Mouse (Mus musculus) MEL (cell line): ENCODE data around the gene Gm13691. TPM values are rescaled to one million over a fixed set of nuclear protein-coding genes. Genes with fewer than 3 reads are reported as not detected.
A peak's percentile ranks its signal among the peaks of the same experiment; 100 is the strongest.
"Not testable (repeated sequence)": the region's sequence is repeated elsewhere in the genome, so short reads cannot be mapped to it uniquely, and the experiment has no call there.

Experiments used
- DNase-seq: peaks from one replicate; pipeline ENCODE4 v3.0.0; 2011; ENCODE audit warnings: low read depth, low spot score
- H3K27ac ChIP-seq: 2 replicates; pipeline ENCODE4 v1.5.1; 2012; ENCODE audit warnings: low read depth, mild to moderate bottlenecking, control low read depth, low read length, moderate library complexity; ENCODE audit not compliant: control insufficient read depth
- H3K27me3 ChIP-seq, 2 experiments: fragments of 150-350 bp in 1 of 2; sonication (generic) in 1 of 2; 2 replicates each; pipeline ENCODE4 v1.6.1; 2012; ENCODE audit warnings: low read length in 2 of 2, mild to moderate bottlenecking in 2 of 2, improper control_type of control experiment in 1 of 2, moderate library complexity in 1 of 2; ENCODE audit not compliant: insufficient read depth in 2 of 2, control insufficient read depth in 1 of 2
- H3K36me3 ChIP-seq, 2 experiments: 2 replicates each; pipeline ENCODE4 v1.6.1; 2012 to 2014; ENCODE audit warnings: low read length in 2 of 2, improper control_type of control experiment in 1 of 2, inconsistent platforms in 1 of 2, mild to moderate bottlenecking in 1 of 2; ENCODE audit not compliant: insufficient read depth in 2 of 2, control insufficient read depth in 1 of 2
- H3K4me1 ChIP-seq, 2 experiments: fragments of 150-350 bp in 1 of 2; sonication (generic) in 1 of 2; 2 replicates each; pipeline ENCODE4 v1.6.1; 2012; ENCODE audit warnings: low read length in 2 of 2, improper control_type of control experiment in 1 of 2, mild to moderate bottlenecking in 1 of 2; ENCODE audit not compliant: insufficient read depth in 2 of 2, control insufficient read depth in 1 of 2
- H3K4me3 ChIP-seq, 2 experiments: fragments of 150-350 bp in 1 of 2; sonication (generic) in 1 of 2; 2 replicates each; pipeline ENCODE4 v1.5.1; 2012; ENCODE audit warnings: low read depth in 2 of 2, low read length in 2 of 2, mild to moderate bottlenecking in 2 of 2, moderate library complexity in 2 of 2, control low read depth in 1 of 2, improper control_type of control experiment in 1 of 2; ENCODE audit not compliant: control insufficient read depth in 1 of 2, insufficient read depth in 1 of 2
- H3K79me2 ChIP-seq: 2 replicates; pipeline ENCODE4 v1.6.1; 2012; ENCODE audit warnings: mild to moderate bottlenecking, low read length, moderate library complexity; ENCODE audit not compliant: control insufficient read depth, poor library complexity, insufficient read depth
- H3K9ac ChIP-seq: 2 replicates; pipeline ENCODE4 v1.6.1; 2012; ENCODE audit warnings: low read depth, mild to moderate bottlenecking, control low read depth, low read length, moderate library complexity; ENCODE audit not compliant: control insufficient read depth, poor library complexity, severe bottlenecking
- H3K9me3 ChIP-seq: fragments of 150-350 bp; sonication (generic); replicated peaks from 2 replicates; pipeline ENCODE4 v1.6.1; 2012; ENCODE audit warnings: mild to moderate bottlenecking, low read length, improper control_type of control experiment, moderate library complexity; ENCODE audit not compliant: insufficient read depth
- BHLHE40 ChIP-seq: IDR thresholded peaks from 2 replicates; pipeline ENCODE4 v1.6.1; 2012; ENCODE audit warnings: low read depth, mild to moderate bottlenecking, inconsistent platforms, low read length, improper control_type of control experiment, borderline replicate concordance
- CHD1 ChIP-seq: IDR thresholded peaks from 2 replicates; pipeline ENCODE4 v1.6.1; 2012; ENCODE audit warnings: low read depth, mild to moderate bottlenecking, inconsistent platforms, low read length, improper control_type of control experiment
- CHD2 ChIP-seq: IDR thresholded peaks from 2 replicates; pipeline ENCODE4 v1.6.1; 2011; ENCODE audit warnings: low read length, improper control_type of control experiment
- CTCF ChIP-seq, 3 experiments: IDR thresholded peaks in 2 of 3; conservative IDR thresholded peaks in 1 of 3; 2 replicates each; pipeline ENCODE4 v1.5.1; 2011 to 2012; ENCODE audit warnings: low read length in 3 of 3, low read depth in 2 of 3, mild to moderate bottlenecking in 2 of 3, improper control_type of control experiment in 1 of 3, inconsistent platforms in 1 of 3, mixed read lengths in 1 of 3, moderate library complexity in 1 of 3; ENCODE audit not compliant: control insufficient read depth in 1 of 3, insufficient read depth in 1 of 3, poor library complexity in 1 of 3, severe bottlenecking in 1 of 3
- ELF1 ChIP-seq: IDR thresholded peaks from 2 replicates; pipeline ENCODE4 v1.6.1; 2014; ENCODE audit warnings: low read depth, mild to moderate bottlenecking, inconsistent platforms, low read length, improper control_type of control experiment, moderate library complexity
- EP300 ChIP-seq, 2 experiments: IDR thresholded peaks; 2 replicates each; pipeline ENCODE4 v1.6.1; 2011; ENCODE audit warnings: improper control_type of control experiment in 2 of 2, low read length in 2 of 2, low read depth in 1 of 2, mild to moderate bottlenecking in 1 of 2
- ETS1 ChIP-seq: IDR thresholded peaks from 2 replicates; pipeline ENCODE4 v1.6.1; 2012; ENCODE audit warnings: low read depth, mild to moderate bottlenecking, inconsistent platforms, low read length, improper control_type of control experiment, moderate library complexity
- HCFC1 ChIP-seq: IDR thresholded peaks from 2 replicates; pipeline ENCODE4 v1.6.1; 2012; ENCODE audit warnings: low read depth, mild to moderate bottlenecking, inconsistent platforms, low read length, improper control_type of control experiment, moderate library complexity
- JUND ChIP-seq: IDR thresholded peaks from 2 replicates; pipeline ENCODE4 v1.6.1; 2011; ENCODE audit warnings: low read depth, mild to moderate bottlenecking, improper control_type of control experiment, low read length
- KAT2A ChIP-seq: conservative IDR thresholded peaks from 2 replicates; pipeline ENCODE4 v1.6.1; 2012; ENCODE audit warnings: low read depth, low read length, improper control_type of control experiment, inconsistent platforms
- MAFK ChIP-seq: IDR thresholded peaks from 2 replicates; pipeline ENCODE4 v1.6.1; 2011; ENCODE audit warnings: low read depth, mild to moderate bottlenecking, low read length, improper control_type of control experiment, borderline replicate concordance
- MAX ChIP-seq: IDR thresholded peaks from 2 replicates; pipeline ENCODE4 v1.6.1; 2011; ENCODE audit warnings: low read length, improper control_type of control experiment
- MAZ ChIP-seq: IDR thresholded peaks from 2 replicates; pipeline ENCODE4 v1.6.1; 2012; ENCODE audit warnings: low read depth, mild to moderate bottlenecking, inconsistent platforms, low read length, improper control_type of control experiment
- MEF2A ChIP-seq: IDR thresholded peaks from 2 replicates; pipeline ENCODE4 v1.6.1; 2014; ENCODE audit warnings: low read depth, mild to moderate bottlenecking, inconsistent platforms, low read length, improper control_type of control experiment; ENCODE audit not compliant: poor library complexity, insufficient replicate concordance, severe bottlenecking; ENCODE audit errors: extremely low read depth
- MYB ChIP-seq: IDR thresholded peaks from 2 replicates; pipeline ENCODE4 v1.6.1; 2011; ENCODE audit warnings: mild to moderate bottlenecking, low read depth, low read length, improper control_type of control experiment
- NRF1 ChIP-seq: IDR thresholded peaks from 2 replicates; pipeline ENCODE4 v1.6.1; 2014; ENCODE audit warnings: low read depth, mild to moderate bottlenecking, inconsistent platforms, low read length, improper control_type of control experiment, moderate library complexity; ENCODE audit not compliant: poor library complexity, insufficient read depth, severe bottlenecking
- POLR2AphosphoS2 ChIP-seq: IDR thresholded peaks from 2 replicates; pipeline ENCODE4 v1.6.1; 2011; ENCODE audit warnings: low read length, improper control_type of control experiment
- RAD21 ChIP-seq: IDR thresholded peaks from 2 replicates; pipeline ENCODE4 v1.6.1; 2011; ENCODE audit warnings: mild to moderate bottlenecking, low read depth, low read length, improper control_type of control experiment
- SMC3 ChIP-seq: IDR thresholded peaks from 2 replicates; pipeline ENCODE4 v1.6.1; 2011; ENCODE audit warnings: low read depth, low read length, improper control_type of control experiment
- USF1 ChIP-seq: IDR thresholded peaks from 2 replicates; pipeline ENCODE4 v1.6.1; 2014; ENCODE audit warnings: low read depth, mild to moderate bottlenecking, inconsistent platforms, low read length, improper control_type of control experiment, moderate library complexity
- USF2 ChIP-seq, 2 experiments: IDR thresholded peaks; 2 replicates each; pipeline ENCODE4 v1.6.1; 2011 to 2012; ENCODE audit warnings: improper control_type of control experiment in 2 of 2, low read length in 2 of 2, borderline replicate concordance in 1 of 2, inconsistent platforms in 1 of 2, low read depth in 1 of 2, mild to moderate bottlenecking in 1 of 2; ENCODE audit not compliant: insufficient read depth in 1 of 2
- ZMIZ1 ChIP-seq: IDR thresholded peaks from 2 replicates; pipeline ENCODE4 v1.6.1; 2012; ENCODE audit warnings: low read depth, mild to moderate bottlenecking, inconsistent platforms, low read length, improper control_type of control experiment, moderate library complexity
- ZNF384 ChIP-seq: IDR thresholded peaks from 2 replicates; pipeline ENCODE4 v1.6.1; 2012; ENCODE audit warnings: low read depth, mild to moderate bottlenecking, inconsistent platforms, low read length, improper control_type of control experiment
- polyA plus RNA-seq, 2 experiments: library from polyadenylated mRNA; stranded (reverse) in 1 of 2; unstranded in 1 of 2; fragments of >175 nt in 1 of 2; fragments of >200 nt in 1 of 2; gene quantifications; 2 replicates each; pipeline versions ENCODE4 v1.2.1 to v1.2.4; 2012; ENCODE audit warnings: low replicate concordance in 2 of 2, low read depth in 1 of 2; ENCODE audit not compliant: insufficient read length in 2 of 2, insufficient read depth in 1 of 2, missing spikeins in 1 of 2
- total RNA-seq: library from RNA; depleted of rRNA; stranded (reverse); fragments of 300-350 nt; gene quantifications from 2 replicates; pipeline ENCODE4 v1.2.3, GENCODE M21; 2012

Gene Gm13691
- total and polyA plus RNA-seq, 3 experiments = 0.08 TPM; not detected in 1

- H3K9me3 ChIP-seq = no peaks in the 10 kb centered on the region
- TF ChIP-seq ZMIZ1 (no peak), BHLHE40 (no peak), CHD1 (no peak), HCFC1 (no peak), MAZ (no peak), JUND (no peak), RAD21 (peak; percentile 42), NRF1 (no peak), ELF1 (no peak), KAT2A (no peak), MEF2A (no peak), MAFK (no peak), ZNF384 (no peak), USF2 (IDR thresholded peaks at IDR 0.05; ENCODE audit: borderline replicate concordance in 1 of 2, insufficient read depth in 1 of 2, low read depth in 1 of 2, low read length in 2 of 2) (no peak), EP300 (IDR thresholded peaks at IDR 0.05; ENCODE audit: low read depth in 1 of 2, low read length in 2 of 2) (no peak), ETS1 (no peak), USF1 (no peak), MYB (no peak), MAX (no peak), SMC3 (peak; percentile 17; the same call in 1 of the 2 replicates), POLR2AphosphoS2 (no peak), CTCF (IDR thresholded peaks at IDR 0.05 in 2 of 3, conservative IDR thresholded peaks at IDR 0.05 in 1 of 3; ENCODE audit: control insufficient read depth in 1 of 3, insufficient read depth in 1 of 3, low read depth in 2 of 3, low read length in 3 of 3, poor library complexity in 1 of 3, severe bottlenecking in 1 of 3) (peak in 1 of 3 experiments; percentile 30; a peak in 1 of 6 replicates), CHD2 (no peak)
- TF ChIP-seq, all 39 proteins: peak for 3
- Histone ChIP-seq H3K4me3 (no peak overlapping the region), H3K4me1 (no peaks in the 10 kb centered on the region), H3K27ac (no peak overlapping the region), H3K27me3 (no peaks in the 10 kb centered on the region), H3K79me2 (no peaks in the 10 kb centered on the region), H3K9ac (no peak overlapping the region), H3K36me3 (no peaks in the 10 kb centered on the region)
- DNase-seq = peak; percentile 3
Measured at GRCm38 (mm10) chr2:84037304-84037703, 47.0 kb downstream of the Gm13691 start.

GRCm38 (mm10) chr2:84037943-84038342 is 47.6 kb downstream of the Gm13691 start:
- H3K9ac ChIP-seq, H3K79me2 ChIP-seq, H3K9me3 ChIP-seq, H3K4me3 ChIP-seq, DNase-seq, H3K27ac ChIP-seq, H3K27me3 ChIP-seq, H3K4me1 ChIP-seq, H3K36me3 ChIP-seq: not testable (repeated sequence)
